Mouse (Mus musculus) myocyte (in vitro differentiated cells): ENCODE results near the gene Gpr37l1.

ENCODE experiments used
- CEBPB ChIP-seq: IDR thresholded peaks from 2 replicates; pipeline ENCODE4 v1.6.1; 2011; ENCODE audit warnings: mild to moderate bottlenecking, moderate library complexity; ENCODE audit not compliant: poor library complexity, insufficient read depth, severe bottlenecking
- E2F4 ChIP-seq: IDR thresholded peaks from one replicate; pipeline ENCODE4 v1.6.1; 2011; ENCODE audit warnings: mild to moderate bottlenecking, control low read depth, moderate library complexity; ENCODE audit not compliant: insufficient read depth
- MAX ChIP-seq: IDR thresholded peaks from one replicate; pipeline ENCODE4 v1.6.1; 2011; ENCODE audit warnings: low read depth, mild to moderate bottlenecking, control low read depth
- MYOD1 ChIP-seq, 3 experiments: IDR thresholded peaks; one replicate each; pipeline ENCODE4 v1.6.1; 2011; ENCODE audit warnings: control low read depth in 2 of 3, low read depth in 2 of 3, mild to moderate bottlenecking in 2 of 3, moderate library complexity in 1 of 3; ENCODE audit not compliant: insufficient read length in 2 of 3, control insufficient read depth in 1 of 3
- MYOG ChIP-seq, 3 experiments: IDR thresholded peaks; one replicate each; pipeline ENCODE4 v1.6.1; 2011; ENCODE audit warnings: control low read depth in 2 of 3, low read depth in 2 of 3, mild to moderate bottlenecking in 2 of 3; ENCODE audit not compliant: insufficient read length in 2 of 3, control insufficient read depth in 1 of 3, insufficient read depth in 1 of 3
- POLR2A ChIP-seq: IDR thresholded peaks from one replicate; pipeline ENCODE4 v1.6.1; 2011; ENCODE audit warnings: low read depth, mild to moderate bottlenecking, control low read depth, moderate library complexity; ENCODE audit not compliant: insufficient read length
- TCF12 ChIP-seq: IDR thresholded peaks from one replicate; pipeline ENCODE4 v1.6.1; 2011; ENCODE audit warnings: mild to moderate bottlenecking, control low read depth; ENCODE audit not compliant: poor library complexity, insufficient read depth, severe bottlenecking
- USF1 ChIP-seq: IDR thresholded peaks from one replicate; pipeline ENCODE4 v1.6.1; 2011; ENCODE audit warnings: low read depth, mild to moderate bottlenecking, control low read depth, moderate library complexity

- TF ChIP-seq POLR2A (no peak), MYOD1 (IDR thresholded peaks at IDR 0.05; ENCODE audit: control insufficient read depth in 1 of 3, insufficient read length in 2 of 3, low read depth in 2 of 3) (no peak), CEBPB (no peak), USF1 (no peak), MAX (no peak), MYOG (IDR thresholded peaks at IDR 0.05; ENCODE audit: control insufficient read depth in 1 of 3, insufficient read depth in 1 of 3, insufficient read length in 2 of 3, low read depth in 2 of 3) (no peak), TCF12 (no peak), E2F4 (no peak)
These were observed 20.7 kb upstream of the Gpr37l1 start for GRCm38 (mm10) chr1:135188197-135188596.
